Comparison of ENCODE assay signal across 14 mouse cellular contexts in genomic region chr6:99053111-99053510, GRCm38 (mm10).
"Had no signal": no experiment of that assay in that cellular context is flagged by ENCODE, and none has a peak within 500 bp of the region (broad histone marks: within the 10 kb centered on the region; RNA-seq: fewer than 3 reads in every experiment).

No protein-coding gene starts in this region.

- H3K4me3 ChIP-seq: kidney, embryonic 15.5 days; left cerebral cortex, adult 2 months; limb, embryonic 15.5 days; liver, embryonic 12.5 days; megakaryocyte, embryonic 14.5 days had no signal

- H3K9ac ChIP-seq: kidney, embryonic 15.5 days; limb, embryonic 15.5 days; liver, embryonic 12.5 days; lung, embryonic 14.5 days had no signal

- H3K27me3 ChIP-seq: kidney, embryonic 15.5 days; limb, embryonic 15.5 days; liver, embryonic 12.5 days; megakaryocyte, embryonic 14.5 days had no signal

- ATAC-seq: intestine, embryonic 16.5 days; liver, embryonic 12.5 days; midbrain, embryonic 16.5 days had no signal

- DNase-seq: kidney, adult 2 months; kidney, postnatal 14 days; lung, embryonic 14.5 days; lung, postnatal 10 days; right cerebral cortex, postnatal 4 days; thymus, postnatal 4 days had no signal

- H3K9me3 ChIP-seq: kidney, embryonic 15.5 days; limb, embryonic 15.5 days; liver, embryonic 12.5 days; megakaryocyte, embryonic 14.5 days had no signal

- H3K4me2 ChIP-seq: kidney, embryonic 15.5 days; limb, embryonic 15.5 days; liver, embryonic 12.5 days; lung, embryonic 14.5 days; midbrain, embryonic 11.5 days had no signal

- H3K4me1 ChIP-seq: kidney, embryonic 15.5 days; limb, embryonic 15.5 days had no signal

- H3K36me3 ChIP-seq: kidney, embryonic 15.5 days; limb, embryonic 15.5 days; liver, embryonic 12.5 days had no signal

- H3K27ac ChIP-seq: kidney, embryonic 15.5 days; left cerebral cortex, adult 2 months; limb, embryonic 15.5 days; liver, embryonic 12.5 days had no signal
